Mouse (Mus musculus) right cerebral cortex, postnatal 10 days (tissue): ENCODE measurements around the gene Arhgef17.

Source experiments
- DNase-seq, 2 experiments: peaks; one replicate each; pipeline ENCODE4 v3.0.0; 2021; ENCODE audit warnings: low spot score in 2 of 2

Arhgef17 gene

GRCm38 (mm10) chr7:100931926-100932480 is at the start of gene Arhgef17:
Arhgef17 (minus strand) TSS chr7:100932107.
- no peak for DNase-seq

GRCm38 (mm10) chr7:100979175-100979574 is 47.3 kb upstream of the Arhgef17 start:
- peak; percentile 68 to 76 for DNase-seq

DNA sequence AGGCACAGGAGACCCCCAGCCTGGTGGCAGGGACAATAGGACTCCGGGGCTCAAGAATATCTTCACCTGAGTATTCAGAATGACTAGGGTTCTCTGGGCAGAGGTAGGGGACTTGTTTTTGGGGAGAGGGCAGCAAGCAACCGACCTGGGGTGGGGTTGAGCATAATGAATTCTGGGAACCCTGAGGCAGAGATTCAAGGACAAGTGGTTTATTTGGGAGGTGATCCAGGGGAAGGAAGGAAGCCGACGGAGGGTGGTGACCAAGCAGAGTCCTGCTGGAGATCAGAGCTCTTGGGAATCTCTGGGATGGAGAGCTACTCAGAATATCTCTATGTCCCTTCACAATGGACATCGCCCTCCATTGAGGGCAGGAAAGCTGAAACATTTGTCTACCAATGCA is 46.3 kb upstream of the Arhgef17 start:
- no peak for DNase-seq

- peak in 1 of 2 experiments; percentile 42 for DNase-seq
Measured at GRCm38 (mm10) chr7:100974135-100974903, 42.4 kb upstream of the Arhgef17 start, which contains the start of gene P2ry6. P2ry6 (minus strand) TSS chr7:100974649.

DNA sequence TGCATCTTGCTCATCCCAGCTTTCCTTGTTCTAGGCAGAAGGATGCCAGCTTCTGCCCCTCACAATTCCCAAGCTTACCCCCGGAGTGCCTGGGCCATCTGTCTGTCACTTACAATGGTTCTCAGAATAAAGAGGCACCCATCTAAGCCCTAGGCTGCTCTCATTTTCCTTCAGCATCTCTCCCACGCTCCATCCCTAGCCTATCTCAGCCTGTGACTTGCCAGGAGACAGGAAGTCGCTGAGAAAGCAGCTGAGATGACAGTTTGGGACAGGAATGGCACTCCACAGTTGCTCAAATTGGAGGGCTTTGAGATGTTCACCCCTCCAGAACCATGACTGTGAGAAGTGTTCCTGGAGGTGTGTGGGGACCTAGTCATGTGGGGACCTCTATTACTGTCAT is 41.0 kb upstream of the Arhgef17 start:
- DNase-seq, result no peak

DNA sequence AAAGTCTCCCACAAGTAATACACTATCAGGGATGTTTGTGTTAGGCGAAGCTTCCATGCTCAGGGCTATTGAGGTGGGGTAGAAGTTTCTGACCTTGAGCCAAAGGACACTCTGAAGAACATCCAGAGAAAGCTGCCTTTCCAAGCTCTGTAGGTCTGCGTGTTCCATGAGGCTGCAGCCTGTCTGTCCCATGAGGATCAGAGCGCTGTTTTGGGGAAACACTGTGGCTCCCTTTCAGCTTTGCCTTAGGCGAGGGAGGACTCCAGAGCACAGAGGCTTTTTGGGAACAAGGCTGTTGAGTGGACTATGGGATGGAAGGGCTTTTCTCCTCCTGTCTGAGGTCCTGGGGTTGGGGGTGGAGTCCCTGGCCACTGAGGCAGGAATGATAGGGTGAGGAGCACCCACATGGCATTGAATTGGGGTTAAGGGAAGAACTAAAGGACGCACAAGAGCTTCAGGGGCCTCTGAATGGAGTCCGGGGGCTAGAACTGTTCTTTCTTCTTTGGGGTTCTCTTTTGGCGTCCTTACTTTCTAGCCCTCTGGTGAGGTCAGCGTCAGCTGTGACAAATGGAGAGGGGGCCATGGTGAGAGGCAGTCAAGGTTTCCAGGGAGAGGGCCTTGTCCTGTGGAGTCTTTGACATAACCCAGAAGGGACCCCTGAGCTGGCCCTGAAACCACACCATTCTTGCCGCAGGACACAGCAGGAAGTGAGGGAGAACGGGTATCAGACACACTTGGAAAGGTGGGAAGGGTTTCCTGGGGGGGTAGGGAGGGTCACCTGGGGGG is 37.2 kb upstream of the Arhgef17 start:
- no peak for DNase-seq

- DNase-seq, result no peak
Measured at GRCm38 (mm10) chr7:100968376-100968775, 36.5 kb upstream of the Arhgef17 start.

DNA sequence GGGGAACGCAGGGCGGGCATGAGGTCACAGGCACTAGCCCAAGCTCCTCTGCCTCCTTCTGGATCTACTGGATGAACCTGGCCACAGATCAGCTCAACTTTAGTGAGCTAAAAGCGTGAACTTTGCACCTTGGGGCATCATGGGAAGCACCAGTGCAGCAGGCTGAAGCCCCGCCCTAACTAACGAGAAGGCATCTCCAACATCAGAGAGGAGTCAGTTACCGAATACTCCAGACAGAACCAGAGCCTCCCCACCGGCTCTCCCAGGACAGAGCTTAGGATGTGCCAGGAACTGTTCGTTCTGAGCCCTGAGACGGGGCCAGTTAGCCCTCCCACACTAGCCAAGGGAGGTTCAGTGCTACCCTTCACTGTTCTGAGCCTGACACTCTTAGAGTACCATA is 35.9 kb upstream of the Arhgef17 start:
- DNase-seq, result no peak

DNA sequence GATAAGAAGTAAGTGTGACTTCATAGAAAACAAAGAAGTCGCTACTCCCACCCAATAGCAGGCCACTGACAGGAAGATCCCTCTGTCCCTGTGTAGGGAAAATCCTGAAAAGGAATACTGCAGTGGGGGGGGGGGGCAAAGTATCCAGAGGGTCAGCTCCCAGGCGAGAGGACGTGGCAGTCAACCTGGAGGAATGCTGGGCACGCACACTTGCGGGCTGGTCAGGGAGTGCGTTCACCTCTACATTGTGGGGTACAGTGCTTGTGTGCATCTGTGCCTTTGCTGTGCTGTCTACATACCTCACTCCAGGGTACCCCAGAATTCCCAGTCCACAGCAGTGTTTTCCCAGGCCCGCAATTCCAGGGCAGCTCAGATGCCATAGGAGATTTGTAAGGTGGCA is 34.1 kb upstream of the Arhgef17 start:
- no peak for DNase-seq

DNA sequence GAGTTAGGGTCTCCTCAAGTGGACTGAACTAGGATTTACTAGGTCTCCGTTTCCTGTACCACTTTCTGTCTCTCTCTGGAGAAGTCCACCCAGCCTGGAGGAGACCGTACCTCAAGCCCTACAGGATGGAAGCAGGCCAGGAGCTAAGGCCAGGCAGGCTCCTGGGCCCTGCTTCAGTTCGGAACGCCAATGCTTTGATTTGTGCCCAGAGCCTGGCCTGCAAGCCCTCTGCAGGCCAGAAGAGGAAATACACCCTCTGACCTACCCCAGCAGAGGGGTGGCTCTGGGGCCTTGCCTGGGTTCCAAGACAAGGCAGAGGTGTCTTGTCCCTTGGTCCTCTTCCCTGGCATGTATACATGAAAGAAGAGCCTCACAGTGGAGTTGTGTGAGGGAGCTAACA is 33.2 kb upstream of the Arhgef17 start:
- DNase-seq, result peak in 1 of 2 experiments; percentile 47

DNA sequence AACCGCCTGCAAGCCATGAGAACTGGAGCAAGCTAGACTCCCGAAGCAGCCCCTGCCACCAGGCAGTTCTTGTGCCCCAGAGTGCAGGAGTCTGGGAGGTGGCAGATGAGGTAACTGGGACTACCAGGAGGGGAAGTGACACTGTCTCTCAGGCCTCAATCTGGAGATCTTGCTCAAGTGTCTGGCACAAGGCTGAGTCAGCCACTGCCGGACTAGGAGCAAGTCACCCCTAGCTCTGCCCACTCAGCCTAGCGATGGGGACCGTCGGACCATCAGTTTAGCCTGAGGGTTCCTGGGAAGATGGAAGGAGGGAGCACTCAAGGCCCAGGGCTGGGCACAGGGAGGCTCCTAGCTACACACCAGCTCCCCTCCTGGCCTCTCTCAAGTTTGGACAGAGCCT is 32.3 kb upstream of the Arhgef17 start:
- peak in 1 of 2 experiments; percentile 44 for DNase-seq

- no peak for DNase-seq
Measured at GRCm38 (mm10) chr7:100963381-100963780, 31.5 kb upstream of the Arhgef17 start.

- peak in 1 of 2 experiments; percentile 46 for DNase-seq
Measured at GRCm38 (mm10) chr7:100961146-100961545, 29.2 kb upstream of the Arhgef17 start.

GRCm38 (mm10) chr7:100960462-100960861 is 28.6 kb upstream of the Arhgef17 start:
- DNase-seq, result no peak

DNA sequence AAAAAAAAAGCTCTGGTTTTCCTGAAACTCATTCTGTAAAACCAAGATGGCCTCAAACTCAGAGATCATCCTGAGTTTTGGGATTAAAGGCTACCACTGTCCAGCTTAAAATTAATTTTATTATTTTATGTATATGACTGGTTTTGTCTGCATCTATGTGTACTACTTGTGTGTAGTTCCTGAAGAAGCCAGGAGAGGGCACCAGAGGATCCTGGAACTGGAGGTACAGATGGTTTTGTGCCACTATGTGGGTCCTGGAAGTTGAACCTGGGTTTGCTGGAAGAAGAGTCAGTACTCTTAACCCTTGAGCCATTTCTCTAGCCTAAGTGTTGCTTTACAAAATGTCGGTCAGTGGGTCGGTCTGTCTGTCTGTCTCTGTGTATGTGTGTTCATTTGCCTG is 26.5 kb upstream of the Arhgef17 start:
- no peak for DNase-seq

- no peak for DNase-seq
Measured at GRCm38 (mm10) chr7:100952686-100953085, 20.8 kb upstream of the Arhgef17 start.

- DNase-seq, result no peak
Measured at GRCm38 (mm10) chr7:100951903-100952302, 20.0 kb upstream of the Arhgef17 start.

DNA sequence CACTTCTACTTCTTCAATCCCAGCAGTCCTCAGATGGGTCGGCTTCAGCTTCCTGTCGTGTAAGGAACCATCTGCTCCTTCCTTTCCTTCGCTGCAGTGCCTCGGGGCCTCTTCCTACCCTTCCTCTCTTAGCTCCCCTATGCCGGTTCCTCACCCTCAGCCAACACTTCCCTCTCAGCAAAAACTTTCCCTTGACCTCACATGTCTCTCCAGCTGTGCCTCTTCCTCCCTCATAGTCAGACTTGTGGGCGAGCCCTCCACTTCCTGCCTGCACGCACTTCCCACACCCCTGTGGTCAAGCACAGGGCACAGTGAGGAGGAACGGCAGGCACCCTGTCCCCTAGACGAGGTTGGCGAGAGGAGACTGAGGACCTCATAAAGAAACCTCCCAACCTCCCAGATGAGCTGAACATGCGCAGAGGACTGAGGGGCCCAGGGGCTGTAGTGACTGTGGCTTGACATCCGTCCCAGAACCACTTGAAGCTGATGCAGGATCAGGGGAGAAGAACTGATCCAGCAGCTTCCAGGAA is 18.6 kb upstream of the Arhgef17 start:
- peak in 1 of 2 experiments; percentile 58 for DNase-seq

GRCm38 (mm10) chr7:100950031-100950430 is 18.1 kb upstream of the Arhgef17 start:
- no peak for DNase-seq

DNA sequence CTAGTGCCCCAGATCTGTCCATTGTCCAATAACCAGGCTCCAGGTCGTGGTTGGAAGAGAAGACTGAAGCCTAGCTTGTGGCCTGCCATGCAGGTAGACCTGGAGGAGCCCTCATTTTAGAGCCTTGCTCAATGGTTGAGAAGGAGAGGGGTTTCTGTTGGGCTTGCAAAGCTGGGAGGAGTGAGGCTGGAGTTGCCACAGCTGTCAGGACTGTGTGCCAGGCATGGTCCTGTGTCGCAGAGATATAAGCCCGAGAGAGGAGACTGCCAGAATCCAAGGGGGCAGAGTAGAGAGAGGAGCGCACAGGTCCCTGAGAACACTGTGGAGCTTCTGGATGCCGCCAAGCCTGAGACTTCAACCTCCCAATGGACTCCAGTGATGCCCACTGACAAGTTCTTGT is 12.8 kb upstream of the Arhgef17 start:
- no peak for DNase-seq

DNA sequence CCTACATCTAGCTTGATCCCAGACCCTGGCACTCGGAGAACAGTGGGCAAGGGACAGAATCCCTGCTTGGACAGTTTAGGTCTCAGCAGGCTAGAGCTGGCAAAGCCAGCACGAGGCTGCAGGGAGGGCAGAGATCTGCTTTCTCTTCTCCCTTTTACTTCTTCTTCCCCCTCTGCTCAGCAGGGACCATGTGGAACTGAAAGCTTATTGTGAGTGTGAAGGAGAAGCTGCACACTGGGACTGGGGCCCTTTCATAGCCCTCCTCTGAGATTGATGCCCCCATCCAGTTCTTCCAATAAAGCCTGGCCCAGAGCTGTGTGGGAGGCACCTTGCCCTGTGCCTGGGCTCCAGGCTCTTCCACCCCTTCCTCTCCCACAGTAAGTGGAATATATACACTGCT is 12.4 kb upstream of the Arhgef17 start:
- DNase-seq, result no peak
